Mouse (Mus musculus): ENCODE measurements at regions not wholly inside any gene's neighbourhood (a gene's known extent, or its start where the extent isn't known, plus 50 kb on each side); places are given as distances from the start of the nearest gene placed in this dataset.

GRCm38 (mm10) chr3:18339189-18339588 lies 391.0 kb downstream of the Cypt12 start:
- TF ChIP-seq POLR2A (IDR thresholded peaks at IDR 0.05; ENCODE audit: insufficient read depth, low read depth, low read length) (no peak), CTCF (IDR thresholded peaks at IDR 0.05) (no peak)
